Mouse (Mus musculus): ENCODE results near the gene Cd22. TPM values are rescaled to one million over a fixed set of nuclear protein-coding genes. Genes with fewer than 3 reads are reported as not detected.

Gene Cd22
- polyA plus RNA-seq, 1 experiment, result 0.01 TPM

- no peaks in the 10 kb centered on the region for H3K79me2 ChIP-seq (ENCODE audit: control insufficient read depth, insufficient read depth)
- peaks cover 38% of the 10 kb centered on the region for H3K27me3 ChIP-seq (ENCODE audit: control insufficient read depth, insufficient read depth, insufficient read length)
- no peak within 1 kb of the TSS for H3K4me3 ChIP-seq (ENCODE audit: insufficient read depth, poor library complexity, severe bottlenecking)
- TF ChIP-seq USF1 (IDR thresholded peaks at IDR 0.05; ENCODE audit: low read depth) (no peak), MAX (IDR thresholded peaks at IDR 0.05) (no peak), MYOG (IDR thresholded peaks at IDR 0.05; ENCODE audit: control insufficient read depth, extremely low read depth, insufficient read length) (no peak), CEBPB (IDR thresholded peaks at IDR 0.05; ENCODE audit: low read depth) (no peak), FOSL1 (IDR thresholded peaks at IDR 0.05; ENCODE audit: insufficient read depth, low read length, poor library complexity, severe bottlenecking) (no peak), CTCF (IDR thresholded peaks at IDR 0.05; ENCODE audit: control insufficient read depth, insufficient read depth, insufficient read length) (no peak)
- H3K36me3 ChIP-seq (ENCODE audit: control insufficient read depth, insufficient read depth), result no peaks in the 10 kb centered on the region
- no peak within 1 kb of the TSS for H3ac ChIP-seq (ENCODE audit: control insufficient read depth, insufficient read length, low read depth)
- no peaks in the 10 kb centered on the region for H3K79me3 ChIP-seq (ENCODE audit: low read depth)
These were observed 18.7 kb downstream of the Cd22 start, which contains the start of gene Ffar1 for GRCm38 (mm10) chr7:30861464-30861863. Gene Ffar1, minus strand, starts transcription at chr7:30861564.

- H3K79me2 ChIP-seq (ENCODE audit: control insufficient read depth, insufficient read depth), result no peaks in the 10 kb centered on the region
- no peak for TF ChIP-seq MYOG (IDR thresholded peaks at IDR 0.05; ENCODE audit: control insufficient read depth, extremely low read depth, insufficient read length)
- H3K27me3 ChIP-seq (ENCODE audit: control insufficient read depth, insufficient read depth, insufficient read length), result peaks cover 50% of the 10 kb centered on the region
- H3K79me3 ChIP-seq (ENCODE audit: low read depth), result no peaks in the 10 kb centered on the region
- H3K4me3 ChIP-seq (ENCODE audit: insufficient read depth, poor library complexity, severe bottlenecking), result no peak overlapping the region
- no peak overlapping the region for H3ac ChIP-seq (ENCODE audit: control insufficient read depth, insufficient read length, low read depth)
- H3K36me3 ChIP-seq (ENCODE audit: control insufficient read depth, insufficient read depth), result no peaks in the 10 kb centered on the region
These were observed 20.3 kb downstream of the Cd22 start for GRCm38 (mm10) chr7:30859635-30860402.

GRCm38 (mm10) chr7:30859290-30859634 lies 20.9 kb downstream of the Cd22 start:
- H3K4me3 ChIP-seq (ENCODE audit: insufficient read depth, poor library complexity, severe bottlenecking), result no peak overlapping the region
- TF ChIP-seq FOSL1 (IDR thresholded peaks at IDR 0.05; ENCODE audit: insufficient read depth, low read length, poor library complexity, severe bottlenecking) (no peak), CEBPB (IDR thresholded peaks at IDR 0.05; ENCODE audit: low read depth) (no peak), CTCF (IDR thresholded peaks at IDR 0.05; ENCODE audit: control insufficient read depth, insufficient read depth, insufficient read length) (peak; percentile 15)
- H3ac ChIP-seq (ENCODE audit: control insufficient read depth, insufficient read length, low read depth), result no peak overlapping the region
- H3K79me3 ChIP-seq (ENCODE audit: low read depth), result no peaks in the 10 kb centered on the region
- H3K27me3 ChIP-seq (ENCODE audit: control insufficient read depth, insufficient read depth, insufficient read length), result peaks cover 56% of the 10 kb centered on the region
- no peaks in the 10 kb centered on the region for H3K36me3 ChIP-seq (ENCODE audit: control insufficient read depth, insufficient read depth)
- no peaks in the 10 kb centered on the region for H3K79me2 ChIP-seq (ENCODE audit: control insufficient read depth, insufficient read depth)

GRCm38 (mm10) chr7:30857746-30858145 lies 22.4 kb downstream of the Cd22 start:
- peaks cover 54% of the 10 kb centered on the region for H3K27me3 ChIP-seq (ENCODE audit: control insufficient read depth, insufficient read depth, insufficient read length)
- no peaks in the 10 kb centered on the region for H3K79me3 ChIP-seq (ENCODE audit: low read depth)
- TF ChIP-seq MYOD1 (IDR thresholded peaks at IDR 0.05; ENCODE audit: control insufficient read depth, insufficient read length, low read depth), result no peak
- TF ChIP-seq CTCF (IDR thresholded peaks at IDR 0.05; ENCODE audit: control insufficient read depth, insufficient read depth, insufficient read length), result no peak
- no peak for TF ChIP-seq MYOG (IDR thresholded peaks at IDR 0.05; ENCODE audit: control insufficient read depth, extremely low read depth, insufficient read length)
- TF ChIP-seq CEBPB (IDR thresholded peaks at IDR 0.05; ENCODE audit: low read depth), result no peak
- TF ChIP-seq USF1 (IDR thresholded peaks at IDR 0.05; ENCODE audit: low read depth), result no peak
- no peak for TF ChIP-seq MAX (IDR thresholded peaks at IDR 0.05)
- no peak for TF ChIP-seq FOSL1 (IDR thresholded peaks at IDR 0.05; ENCODE audit: insufficient read depth, low read length, poor library complexity, severe bottlenecking)
- no peaks in the 10 kb centered on the region for H3K79me2 ChIP-seq (ENCODE audit: control insufficient read depth, insufficient read depth)
- no peak overlapping the region for H3K4me3 ChIP-seq (ENCODE audit: insufficient read depth, poor library complexity, severe bottlenecking)
- no peaks in the 10 kb centered on the region for H3K36me3 ChIP-seq (ENCODE audit: control insufficient read depth, insufficient read depth)
- H3ac ChIP-seq (ENCODE audit: control insufficient read depth, insufficient read length, low read depth), result no peak overlapping the region

- Histone ChIP-seq H3K36me3 (ENCODE audit: control insufficient read depth, insufficient read depth) (no peaks in the 10 kb centered on the region), H3K27me3 (ENCODE audit: control insufficient read depth, insufficient read depth, insufficient read length) (peaks cover 40% of the 10 kb centered on the region), H3ac (ENCODE audit: control insufficient read depth, insufficient read length, low read depth) (no peak within 1 kb of the TSS), H3K79me3 (ENCODE audit: low read depth) (no peaks in the 10 kb centered on the region), H3K79me2 (ENCODE audit: control insufficient read depth, insufficient read depth) (no peaks in the 10 kb centered on the region), H3K4me3 (ENCODE audit: insufficient read depth, poor library complexity, severe bottlenecking) (no peak within 1 kb of the TSS)
- TF ChIP-seq MYOG (IDR thresholded peaks at IDR 0.05; ENCODE audit: control insufficient read depth, extremely low read depth, insufficient read length) (no peak), CEBPB (IDR thresholded peaks at IDR 0.05; ENCODE audit: low read depth) (no peak), CTCF (IDR thresholded peaks at IDR 0.05; ENCODE audit: control insufficient read depth, insufficient read depth, insufficient read length) (no peak), FOSL1 (IDR thresholded peaks at IDR 0.05; ENCODE audit: insufficient read depth, low read length, poor library complexity, severe bottlenecking) (no peak), USF1 (IDR thresholded peaks at IDR 0.05; ENCODE audit: low read depth) (no peak), MYOD1 (IDR thresholded peaks at IDR 0.05; ENCODE audit: control insufficient read depth, insufficient read length, low read depth) (no peak), MAX (IDR thresholded peaks at IDR 0.05) (no peak)
These were observed 24.1 kb downstream of the Cd22 start, which contains the start of gene Ffar3 for GRCm38 (mm10) chr7:30856078-30856477. Gene Ffar3, minus strand, starts transcription at chr7:30856178.

- Histone ChIP-seq H3K79me2 (ENCODE audit: control insufficient read depth, insufficient read depth) (no peaks in the 10 kb centered on the region), H3ac (ENCODE audit: control insufficient read depth, insufficient read length, low read depth) (no peak overlapping the region), H3K4me3 (ENCODE audit: insufficient read depth, poor library complexity, severe bottlenecking) (no peak overlapping the region), H3K79me3 (ENCODE audit: low read depth) (no peaks in the 10 kb centered on the region), H3K36me3 (ENCODE audit: control insufficient read depth, insufficient read depth) (no peaks in the 10 kb centered on the region), H3K27me3 (ENCODE audit: control insufficient read depth, insufficient read depth, insufficient read length) (peaks cover 26% of the 10 kb centered on the region)
- TF ChIP-seq CEBPB (IDR thresholded peaks at IDR 0.05; ENCODE audit: low read depth) (no peak), USF1 (IDR thresholded peaks at IDR 0.05; ENCODE audit: low read depth) (peak; percentile 39)
These were observed 28.7 kb downstream of the Cd22 start for GRCm38 (mm10) chr7:30851421-30851820.

Measured in C2C12 (cell line).